Mouse (Mus musculus): Measurements from ENCODE around the gene Dtx4.

DNA sequence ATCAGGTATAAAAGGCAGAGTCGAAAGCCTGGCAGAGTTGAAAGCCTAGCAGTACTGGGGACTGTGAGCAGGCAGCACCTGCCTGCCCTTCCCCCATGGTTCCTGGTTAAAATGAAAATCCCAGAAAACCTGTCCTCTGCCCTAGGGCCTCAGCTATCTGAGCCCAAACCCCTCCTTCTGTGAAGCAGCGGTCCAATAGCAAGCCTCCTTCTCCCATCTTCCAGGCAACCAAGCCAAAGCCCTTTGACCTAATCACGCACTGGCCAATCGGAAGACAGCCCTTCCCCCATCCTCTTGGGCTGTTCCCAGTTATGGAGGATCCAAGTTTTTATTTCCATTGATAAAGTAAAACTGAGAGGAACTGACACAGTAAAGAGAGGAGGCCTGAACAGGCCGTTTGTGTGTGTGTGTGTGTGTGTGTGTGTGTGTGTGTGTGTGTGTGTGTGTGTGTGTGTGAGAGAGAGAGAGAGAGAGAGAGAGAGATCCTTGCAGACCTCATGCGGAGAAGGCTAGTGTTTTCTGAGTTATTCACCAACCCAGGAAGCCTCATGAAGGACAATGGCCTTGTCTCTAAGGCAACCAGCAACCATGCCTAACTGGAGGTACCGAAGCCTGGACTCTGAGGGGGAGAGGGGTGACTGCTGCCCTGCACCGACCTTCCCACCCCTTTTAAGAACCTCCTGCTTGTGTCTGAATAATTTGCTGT lies 12.1 kb downstream of the Dtx4 start:
- TF ChIP-seq GATA1 (IDR thresholded peaks at IDR 0.05; ENCODE audit: low read length) (no peak), TAL1 (IDR thresholded peaks at IDR 0.05; ENCODE audit: low read length) (no peak)
